Mouse (Mus musculus) megakaryocyte, embryonic 14.5 days (primary cell): Measurements from ENCODE around the gene Peli2.

Experiments
- FLI1 ChIP-seq: IDR thresholded peaks from 2 replicates; pipeline ENCODE4 v1.6.1; 2012; ENCODE audit warnings: low read length, inconsistent platforms, mixed read lengths
- GATA1 ChIP-seq: IDR thresholded peaks from 3 replicates; pipeline ENCODE4 v1.6.1; 2012; ENCODE audit warnings: mixed read lengths, low read length, inconsistent platforms, borderline replicate concordance

DNA sequence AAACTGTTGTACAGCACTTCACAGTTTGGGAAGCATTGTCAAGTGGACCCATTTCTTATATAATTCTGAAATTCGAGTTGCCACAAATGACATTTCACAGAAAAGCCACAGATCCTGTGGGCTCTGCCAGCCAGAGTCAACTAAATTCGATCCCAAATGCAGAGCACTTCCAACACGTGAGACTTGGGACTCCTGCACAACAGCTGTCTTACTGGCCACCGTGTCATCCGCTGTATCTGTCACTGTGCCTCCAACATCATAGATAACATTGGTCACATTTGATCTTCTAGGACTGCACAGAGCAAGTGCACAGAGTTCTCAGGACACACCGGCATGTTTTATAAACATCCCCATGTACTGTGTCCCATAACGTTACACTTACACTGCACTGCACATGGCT lies 14.2 kb upstream of the Peli2 start:
- TF ChIP-seq GATA1, result no peak
- no peak for TF ChIP-seq FLI1
